In the genomic region with DNA sequence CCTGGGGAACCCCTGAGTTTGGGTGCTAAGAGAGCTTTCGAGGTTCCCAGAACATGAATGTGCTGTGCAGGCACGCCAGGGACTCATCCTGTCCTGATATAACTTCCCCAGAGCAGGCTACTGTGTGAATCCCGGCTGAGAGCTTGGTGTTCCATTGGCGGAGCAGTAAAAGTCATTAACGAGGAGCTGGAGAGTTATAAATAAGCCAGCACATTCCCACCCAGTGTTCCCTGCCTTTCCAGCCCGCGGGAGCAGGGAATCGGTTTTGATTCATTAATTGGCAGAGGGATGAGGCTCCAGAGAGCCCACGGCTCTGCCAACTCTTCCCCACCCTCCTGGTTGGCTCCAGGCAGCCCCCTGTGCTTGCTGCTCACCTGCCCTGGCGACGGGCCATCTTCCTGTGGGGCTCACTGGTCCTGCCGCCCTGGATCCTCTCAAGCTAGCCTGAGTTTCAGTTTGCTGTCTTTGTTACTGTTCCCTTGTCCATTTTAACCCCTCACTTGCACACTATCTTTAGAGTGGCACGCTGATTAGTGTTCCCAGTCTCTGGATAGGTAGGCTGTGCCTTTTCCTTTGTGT, we compare ENCODE assay signal across 8 mouse cellular contexts.
DNase-seq lines count a peak whose midpoint lies in the region; ATAC-seq and TF ChIP-seq lines count a peak whose summit lies in the region.
"Had no signal": no experiment of that assay in that cellular context is flagged by ENCODE, and none has a peak within 500 bp of the region (broad histone marks: within the 10 kb centered on the region; RNA-seq: fewer than 3 reads in every experiment).

No protein-coding gene starts in this region.

- 24% methylated on average over 13 of the region's 13 CpGs for WGBS in forebrain, postnatal 0 days
- 14% methylated on average over 13 of the region's 13 CpGs for WGBS in kidney, embryonic 14.5 days
- WGBS in limb, embryonic 15.5 days: 18% methylated on average over 13 of the region's 13 CpGs

- H3K4me2 ChIP-seq in forebrain, postnatal 0 days (ENCODE audit: low read depth): peak overlapping the region; percentile 15; the same call in 1 of the 2 replicates
- peak overlapping the region; percentile 15; the same call in 1 of the 2 replicates for H3K4me2 ChIP-seq in kidney, embryonic 14.5 days (replicated peaks; ENCODE audit: low read depth, low read length)
- no peak overlapping the region; the same call in 1 of the 2 replicates for H3K4me2 ChIP-seq in limb, embryonic 15.5 days

- peak; percentile 36; the same call in 1 of the 2 replicates for ATAC-seq in forebrain, postnatal 0 days
- ATAC-seq in kidney, embryonic 14.5 days (ENCODE audit: low FRiP score, low TSS enrichment): peak; percentile 59
- 0 out of 2 replicates have a peak, but pooled peaks have one; percentile 17 for ATAC-seq in limb, embryonic 15.5 days (ENCODE audit: insufficient number of reproducible peaks, low FRiP score, low TSS enrichment, low read depth)
- ATAC-seq in erythroid progenitor cell, adult 5-6 weeks (replicated peaks; ENCODE audit: low FRiP score, poor library complexity, severe bottlenecking): no peak

- no peaks in the 10 kb centered on the region for H3K9me3 ChIP-seq in forebrain, postnatal 0 days (ENCODE audit: low read length)
- H3K9me3 ChIP-seq in kidney, embryonic 14.5 days (ENCODE audit: control insufficient read depth, low read length): no peaks in the 10 kb centered on the region
- H3K9me3 ChIP-seq in limb, embryonic 15.5 days: no peaks in the 10 kb centered on the region

- no peaks in the 10 kb centered on the region for H3K27me3 ChIP-seq in forebrain, postnatal 0 days (ENCODE audit: insufficient read depth, low read length)
- no peaks in the 10 kb centered on the region for H3K27me3 ChIP-seq in kidney, embryonic 14.5 days (ENCODE audit: control insufficient read depth, insufficient read depth, low read length)
- H3K27me3 ChIP-seq in limb, embryonic 15.5 days: peaks cover 44% of the 10 kb centered on the region

- no peaks in the 10 kb centered on the region for H3K36me3 ChIP-seq in forebrain, postnatal 0 days (ENCODE audit: insufficient read depth)
- H3K36me3 ChIP-seq in kidney, embryonic 14.5 days (ENCODE audit: control insufficient read depth, insufficient read depth, low read length): no peaks in the 10 kb centered on the region
- H3K36me3 ChIP-seq in limb, embryonic 15.5 days: no peaks in the 10 kb centered on the region

- peak; percentile 24 for DNase-seq in layer of hippocampus, adult 11-12 months (ENCODE audit: low spot score)
- DNase-seq in layer of hippocampus, adult 9-10 months (ENCODE audit: low spot score): no peak
- no peak for DNase-seq in forebrain, postnatal 0 days
- no peak for DNase-seq in ovary, adult 18-20 months (ENCODE audit: low spot score)

- H3K4me1 ChIP-seq in forebrain, postnatal 0 days (ENCODE audit: insufficient read depth): no peaks in the 10 kb centered on the region
- H3K4me1 ChIP-seq in kidney, embryonic 14.5 days (ENCODE audit: control insufficient read depth, insufficient read depth, low read length): no peaks in the 10 kb centered on the region
- H3K4me1 ChIP-seq in limb, embryonic 15.5 days: peaks cover 7% of the 10 kb centered on the region

- H3K4me3 ChIP-seq in forebrain, postnatal 0 days (ENCODE audit: low read depth, low read length): no peak overlapping the region
- no peak overlapping the region for H3K4me3 ChIP-seq in kidney, embryonic 14.5 days (ENCODE audit: low read length)
- no peak overlapping the region for H3K4me3 ChIP-seq in limb, embryonic 15.5 days

- TF ChIP-seq CTCF in forebrain, postnatal 0 days (IDR thresholded peaks at IDR 0.05; ENCODE audit: low read depth): no peak

- H3K27ac ChIP-seq in forebrain, postnatal 0 days (ENCODE audit: low read depth, low read length): no peak overlapping the region
- no peak overlapping the region for H3K27ac ChIP-seq in kidney, embryonic 14.5 days (ENCODE audit: low read depth, low read length)
- no peak overlapping the region for H3K27ac ChIP-seq in limb, embryonic 15.5 days
- H3K27ac ChIP-seq: liver, embryonic 14.5 days had no signal

- H3K9ac ChIP-seq in forebrain, postnatal 0 days: no peak overlapping the region
- H3K9ac ChIP-seq in kidney, embryonic 14.5 days (ENCODE audit: low read depth, low read length): no peak overlapping the region
- H3K9ac ChIP-seq in limb, embryonic 15.5 days: no peak overlapping the region
- H3K9ac ChIP-seq: liver, embryonic 14.5 days had no signal
